Mouse (Mus musculus) forebrain, embryonic 14.5 days (tissue): Measurements from ENCODE around the gene Pfkl. TPM values are rescaled to one million over a fixed set of nuclear protein-coding genes. Genes with fewer than 3 reads are reported as not detected.

ENCODE experiments used
- ATAC-seq: fragments of 200-750 bp; cut with Nextera tagmentation; 2 replicates; pipeline ENCODE4 v1.8.0; 2017; ENCODE audit warnings: mild to moderate bottlenecking, moderate library complexity
- DNase-seq: peaks from one replicate; pipeline ENCODE4 v3.0.0-alpha.2; 2015; ENCODE audit warnings: low spot score
- H3K27ac ChIP-seq: fragments of 300-500 bp; sonication (generic); 2 replicates; pipeline ENCODE4 v1.5.1; 2014; ENCODE audit warnings: low read depth, mild to moderate bottlenecking, control low read depth, low read length, moderate library complexity
- H3K27me3 ChIP-seq: fragments of 300-500 bp; sonication (generic); replicated peaks from 2 replicates; pipeline ENCODE4 v1.6.1; 2014; ENCODE audit warnings: low read length, control low read depth, mixed read lengths; ENCODE audit not compliant: control insufficient read depth, insufficient read depth
- H3K36me3 ChIP-seq: fragments of 300-500 bp; sonication (generic); 2 replicates; pipeline ENCODE4 v1.6.1; 2014; ENCODE audit warnings: low read length, control low read depth; ENCODE audit not compliant: control insufficient read depth, insufficient read depth
- H3K4me1 ChIP-seq: fragments of 300-500 bp; sonication (generic); 2 replicates; pipeline ENCODE4 v1.6.1; 2014; ENCODE audit warnings: antibody characterized with exemption, low read length, control low read depth; ENCODE audit not compliant: control insufficient read depth, insufficient read depth
- H3K4me2 ChIP-seq: fragments of 300-500 bp; sonication (generic); 2 replicates; pipeline ENCODE4 v1.6.1; 2014; ENCODE audit warnings: mild to moderate bottlenecking, control low read depth, low read length
- H3K4me3 ChIP-seq: fragments of 300-500 bp; sonication (generic); 2 replicates; pipeline ENCODE4 v1.5.1; 2014; ENCODE audit warnings: low read depth, low read length, control low read depth
- H3K9ac ChIP-seq: fragments of 300-500 bp; sonication (generic); 2 replicates; pipeline ENCODE4 v1.6.1; 2014; ENCODE audit warnings: mild to moderate bottlenecking, low read length, control low read depth, moderate library complexity
- H3K9me3 ChIP-seq: fragments of 300-500 bp; sonication (generic); replicated peaks from 2 replicates; pipeline ENCODE4 v1.6.1; 2016; ENCODE audit warnings: low read length, control low read depth, mixed read lengths; ENCODE audit not compliant: control insufficient read depth
- WGBS: fragments of 180-500 bp; shearing (Covaris S2); extraction: QIAGEN DNeasy Blood & Tissue Kit; methylation state at CpG from one replicate; pipeline ENCODE4 v1.1.7; 2014; 5-methylcytosine and 5-hydroxymethylcytosine counted together
- polyA plus RNA-seq: library from polyadenylated mRNA; unstranded; fragments of >200 nt; fragmentation: Nextera tagmentation; extraction: Ambion mirVana; gene quantifications from 2 replicates; pipeline ENCODE4 v1.2.1, GENCODE M21; 2014

Pfkl gene
- polyA plus RNA-seq, 1 experiment from 2014 or later = 77.0 TPM

DNA sequence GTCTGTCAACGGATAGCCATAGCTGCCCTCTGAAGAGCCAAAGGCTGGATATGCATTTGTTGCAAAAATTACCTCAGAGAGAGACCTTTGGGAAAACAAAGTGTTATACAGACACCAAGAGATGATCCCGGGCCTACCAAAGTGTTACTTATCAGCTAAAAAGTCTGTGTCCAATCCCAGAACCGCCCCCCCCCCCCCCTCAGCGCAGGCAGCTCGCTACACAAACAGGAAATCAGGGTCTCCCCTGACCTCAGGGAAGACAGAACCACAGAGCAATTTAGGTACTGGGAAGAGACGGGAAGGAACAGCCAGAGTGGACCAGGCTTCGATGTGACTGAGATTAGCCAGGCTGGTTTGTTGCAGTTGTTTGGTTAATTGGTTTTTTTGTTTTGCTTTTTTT lies 2.7 kb downstream of the Pfkl start:
- no peak overlapping the region for H3K4me3 ChIP-seq
- WGBS = 49% methylated on average over 7 of the region's 7 CpGs
- no peaks in the 10 kb centered on the region for H3K9me3 ChIP-seq
- H3K36me3 ChIP-seq = peaks cover 6% of the 10 kb centered on the region; the same call in 1 of the 2 replicates
- DNase-seq = no peak
- ATAC-seq = no peak
- H3K27me3 ChIP-seq = no peaks in the 10 kb centered on the region
- H3K9ac ChIP-seq = peak overlapping the region; percentile 45
- no peak overlapping the region for H3K27ac ChIP-seq
- H3K4me2 ChIP-seq = peak overlapping the region; percentile 18; the same call in 1 of the 2 replicates
- H3K4me1 ChIP-seq = peaks cover 14% of the 10 kb centered on the region

GRCm38 (mm10) chr10:78005791-78006438 lies 4.0 kb downstream of the Pfkl start:
- no peak for DNase-seq
- no peaks in the 10 kb centered on the region for H3K27me3 ChIP-seq
- H3K4me3 ChIP-seq = no peak overlapping the region
- peaks cover 17% of the 10 kb centered on the region for H3K36me3 ChIP-seq
- H3K9me3 ChIP-seq = no peaks in the 10 kb centered on the region
- WGBS = 91% methylated on average over 4 of the region's 4 CpGs
- H3K27ac ChIP-seq = no peak overlapping the region
- no peak for ATAC-seq
- no peak overlapping the region for H3K4me2 ChIP-seq
- peaks cover 14% of the 10 kb centered on the region for H3K4me1 ChIP-seq
- H3K9ac ChIP-seq = no peak overlapping the region

DNA sequence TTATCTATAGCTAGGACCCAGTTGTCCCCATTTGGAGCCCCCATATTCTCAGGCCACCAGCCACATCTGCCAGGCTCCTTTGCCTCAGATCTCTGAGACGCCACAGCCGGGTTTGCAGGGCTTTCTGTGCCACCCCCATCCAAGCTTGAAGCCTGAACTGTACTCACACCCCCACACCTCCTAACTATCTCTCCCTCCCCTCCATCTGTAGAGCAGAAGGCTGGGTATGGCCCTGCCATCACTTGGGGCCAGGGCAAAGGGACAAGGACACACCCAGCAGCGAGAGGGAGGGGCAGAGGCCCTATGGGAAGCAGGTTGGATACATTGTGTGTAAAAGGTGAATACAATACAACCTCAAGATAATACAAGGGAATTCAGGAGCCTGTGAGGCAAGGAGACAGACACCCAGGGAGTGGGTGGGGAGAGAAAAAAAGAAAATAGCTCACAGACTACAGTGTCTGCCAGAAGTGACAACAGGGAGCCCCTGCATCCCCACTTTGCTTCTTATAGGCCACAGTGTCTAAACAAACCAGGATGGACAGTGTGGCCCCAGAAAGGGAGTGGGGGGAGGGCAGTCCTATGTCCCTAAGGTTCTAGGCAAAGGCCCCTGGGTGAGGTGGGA lies 5.3 kb downstream of the Pfkl start:
- Histone ChIP-seq H3K4me3 (no peak overlapping the region), H3K4me1 (peaks cover 14% of the 10 kb centered on the region), H3K27ac (no peak overlapping the region), H3K27me3 (no peaks in the 10 kb centered on the region), H3K36me3 (peaks cover 30% of the 10 kb centered on the region), H3K9ac (no peak overlapping the region), H3K9me3 (no peaks in the 10 kb centered on the region), H3K4me2 (no peak overlapping the region)
- no peak for ATAC-seq
- 87% methylated on average over 3 of the region's 3 CpGs for WGBS
- no peak for DNase-seq

DNA sequence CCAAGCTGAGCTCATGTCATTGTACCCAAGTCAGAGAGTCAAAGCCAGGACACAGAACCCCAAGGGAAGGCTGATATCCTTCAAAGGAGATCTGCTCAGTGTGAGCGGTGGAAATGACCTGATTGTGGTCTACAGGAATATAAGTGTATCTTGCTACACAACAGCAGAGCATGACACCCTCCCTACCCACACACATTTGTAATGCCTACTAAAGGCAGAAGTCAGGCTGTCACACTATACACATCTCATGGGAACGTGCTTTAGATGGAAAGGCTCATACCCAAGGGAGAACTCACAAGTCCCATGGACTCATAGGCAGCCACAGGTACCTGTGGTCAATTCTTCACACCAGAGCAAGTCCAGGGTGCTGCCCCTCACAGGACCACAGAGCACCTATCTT lies 7.6 kb downstream of the Pfkl start:
- 96% methylated on average over 2 of the region's 2 CpGs for WGBS
- H3K4me2 ChIP-seq = no peak overlapping the region
- no peak overlapping the region for H3K27ac ChIP-seq
- peaks cover 52% of the 10 kb centered on the region for H3K36me3 ChIP-seq
- no peak overlapping the region for H3K9ac ChIP-seq
- DNase-seq (no peak), ATAC-seq (no peak)
- H3K9me3 ChIP-seq = no peaks in the 10 kb centered on the region
- no peaks in the 10 kb centered on the region for H3K27me3 ChIP-seq
- H3K4me1 ChIP-seq = no peaks in the 10 kb centered on the region; the same call in 1 of the 2 replicates
- H3K4me3 ChIP-seq = no peak overlapping the region

DNA sequence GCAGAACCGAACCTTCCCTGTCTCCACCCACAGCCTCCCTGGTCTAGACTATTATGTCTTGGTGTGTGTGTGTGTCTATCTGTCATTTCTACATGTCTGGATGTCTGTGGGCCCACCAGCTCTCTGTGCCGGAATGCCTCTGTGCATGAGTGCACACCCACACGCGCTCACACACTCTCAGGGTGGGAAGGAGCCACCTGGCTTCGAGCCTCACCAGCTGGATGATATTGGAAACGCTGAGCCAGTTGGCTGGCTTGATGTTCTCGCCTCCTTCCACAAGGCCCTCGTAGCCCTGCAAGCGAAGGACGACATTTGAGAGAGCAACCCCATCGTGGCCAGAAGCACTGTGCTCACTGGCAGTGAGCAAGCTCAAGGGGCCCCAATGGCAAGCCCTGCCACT lies 8.1 kb downstream of the Pfkl start:
- no peak for ATAC-seq
- Histone ChIP-seq H3K4me1 (no peaks in the 10 kb centered on the region), H3K9me3 (no peaks in the 10 kb centered on the region), H3K4me3 (no peak overlapping the region), H3K27ac (no peak overlapping the region), H3K36me3 (peaks cover 57% of the 10 kb centered on the region), H3K27me3 (no peaks in the 10 kb centered on the region), H3K4me2 (no peak overlapping the region), H3K9ac (no peak overlapping the region)
- DNase-seq = no peak
- WGBS = 84% methylated on average over 11 of the region's 11 CpGs

DNA sequence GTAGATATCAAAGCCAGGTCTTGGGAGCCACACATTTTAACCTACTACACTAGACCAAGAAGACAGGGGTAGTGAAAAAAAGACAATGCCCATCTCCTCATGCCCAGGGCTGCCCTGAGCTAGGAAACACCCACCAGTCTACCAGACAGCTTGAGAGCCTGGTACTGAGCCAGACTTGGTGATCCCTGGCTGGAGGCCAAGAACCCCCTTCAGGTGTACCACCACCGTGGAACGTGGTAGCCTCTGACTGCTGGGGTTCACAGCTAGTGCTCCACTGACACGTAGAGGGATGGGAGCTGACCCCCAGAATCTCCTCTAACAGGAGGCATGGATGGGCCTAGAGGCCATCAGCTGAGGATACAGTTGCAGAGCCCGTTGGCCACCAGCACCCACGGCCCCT lies 9.7 kb downstream of the Pfkl start:
- 84% methylated on average over 5 of the region's 5 CpGs for WGBS
- Histone ChIP-seq H3K4me3 (no peak overlapping the region), H3K4me1 (no peaks in the 10 kb centered on the region), H3K9ac (no peak overlapping the region), H3K27me3 (no peaks in the 10 kb centered on the region), H3K9me3 (no peaks in the 10 kb centered on the region), H3K4me2 (no peak overlapping the region), H3K27ac (no peak overlapping the region), H3K36me3 (peaks cover 71% of the 10 kb centered on the region)
- DNase-seq (no peak), ATAC-seq (no peak)

DNA sequence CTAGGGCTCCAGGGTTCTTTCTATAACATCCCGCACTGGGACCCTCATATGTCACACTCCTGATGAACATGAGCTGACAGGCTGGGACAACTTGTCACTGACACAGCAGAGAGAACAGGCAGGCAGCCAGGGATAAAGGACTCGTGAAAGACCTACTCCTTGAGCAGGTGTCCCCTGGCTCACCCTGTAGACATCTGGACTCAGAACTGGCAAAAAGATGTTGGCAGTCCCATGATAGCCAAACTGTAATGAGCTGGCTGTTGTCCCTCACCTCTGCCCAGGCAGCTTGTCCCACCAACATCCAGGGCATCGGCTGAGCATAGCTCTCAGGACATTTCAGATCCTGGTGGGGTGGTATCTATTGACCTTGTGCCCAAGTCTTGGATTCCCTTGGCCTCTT lies 14.2 kb downstream of the Pfkl start:
- ATAC-seq (no peak), DNase-seq (no peak)
- no peaks in the 10 kb centered on the region for H3K4me1 ChIP-seq
- no peak overlapping the region for H3K4me3 ChIP-seq
- H3K36me3 ChIP-seq = peaks cover 93% of the 10 kb centered on the region
- whole genome bisulfite sequencing = 85% methylated on average over 3 of the region's 3 CpGs
- H3K9ac ChIP-seq = no peak overlapping the region
- no peaks in the 10 kb centered on the region for H3K27me3 ChIP-seq
- H3K4me2 ChIP-seq = no peak overlapping the region
- H3K9me3 ChIP-seq = no peaks in the 10 kb centered on the region
- H3K27ac ChIP-seq = no peak overlapping the region

DNA sequence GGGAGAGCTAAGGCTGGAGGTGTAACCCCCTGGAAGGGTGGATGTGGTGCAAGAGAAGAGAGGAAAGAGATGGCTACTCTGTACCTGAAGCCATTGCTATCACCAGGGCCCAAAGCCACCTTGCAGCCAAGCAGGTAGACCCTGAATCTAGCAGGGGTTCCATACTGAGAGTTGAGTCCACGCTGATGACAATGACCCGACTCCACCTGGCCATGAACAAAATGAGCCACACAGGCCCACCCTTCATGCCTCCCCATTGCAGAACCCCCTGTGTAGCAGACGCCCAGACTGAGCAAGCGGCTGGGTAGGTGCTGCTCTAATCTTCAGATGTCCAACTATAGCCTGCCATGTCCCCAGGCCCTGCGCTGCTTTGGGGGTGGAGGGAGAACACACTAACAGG lies 24.1 kb downstream of the Pfkl start:
- DNase-seq = no peak
- 71% methylated on average over 5 of the region's 5 CpGs for WGBS
- Histone ChIP-seq H3K4me2 (no peak overlapping the region), H3K9ac (no peak overlapping the region), H3K9me3 (no peaks in the 10 kb centered on the region), H3K36me3 (peaks cover 53% of the 10 kb centered on the region), H3K27me3 (no peaks in the 10 kb centered on the region), H3K27ac (no peak overlapping the region), H3K4me3 (no peak overlapping the region), H3K4me1 (no peaks in the 10 kb centered on the region)
- ATAC-seq = no peak

- Histone ChIP-seq H3K27ac (no peak overlapping the region), H3K36me3 (peaks cover 42% of the 10 kb centered on the region), H3K4me2 (no peak overlapping the region), H3K27me3 (no peaks in the 10 kb centered on the region), H3K4me3 (no peak overlapping the region), H3K4me1 (no peaks in the 10 kb centered on the region), H3K9me3 (no peaks in the 10 kb centered on the region), H3K9ac (no peak overlapping the region)
- ATAC-seq = peak; percentile 76
- peak; percentile 89 for DNase-seq
- 1% methylated on average over 4 of the region's 4 CpGs for WGBS
Measured at GRCm38 (mm10) chr10:77984660-77985059, 25.2 kb downstream of the Pfkl start.
